Comparison of ENCODE assay signal across 8 mouse cellular contexts in genomic region chr10:4712061-4712908, GRCm38 (mm10).
DNase-seq lines count a peak whose midpoint lies in the region; ATAC-seq and TF ChIP-seq lines count a peak whose summit lies in the region.

No protein-coding gene starts in this region.

- H3K9me3 ChIP-seq in heart, embryonic 12.5 days (replicated peaks), result no peaks in the 10 kb centered on the region
- H3K9me3 ChIP-seq in embryonic facial prominence, embryonic 15.5 days (replicated peaks), result no peaks in the 10 kb centered on the region
- H3K9me3 ChIP-seq in intestine, postnatal 0 days (ENCODE audit: control insufficient read depth), result no peaks in the 10 kb centered on the region
- peaks cover 5% of the 10 kb centered on the region; the same call in 1 of the 2 replicates for H3K9me3 ChIP-seq in megakaryocyte, embryonic 14.5 days

- H3K4me3 ChIP-seq in heart, embryonic 12.5 days, result peak overlapping the region; percentile 58
- H3K4me3 ChIP-seq in embryonic facial prominence, embryonic 15.5 days (replicated peaks), result peak overlapping the region; percentile 42
- peak overlapping the region; percentile 52 for H3K4me3 ChIP-seq in intestine, postnatal 0 days (ENCODE audit: low read depth, low read length)
- peak overlapping the region; percentile 90 for H3K4me3 ChIP-seq in megakaryocyte, embryonic 14.5 days (replicated peaks)
- H3K4me3 ChIP-seq in small intestine, adult 2 months (ENCODE audit: low read depth, low read length), result peak overlapping the region; percentile 47

- peak overlapping the region; percentile 93 for H3K4me2 ChIP-seq in heart, embryonic 12.5 days
- peak overlapping the region; percentile 81 for H3K4me2 ChIP-seq in embryonic facial prominence, embryonic 15.5 days (replicated peaks)
- H3K4me2 ChIP-seq in intestine, postnatal 0 days (replicated peaks; ENCODE audit: low read depth), result peak overlapping the region; percentile 88

- no peak for TF ChIP-seq POLR2A in small intestine, adult 2 months (IDR thresholded peaks at IDR 0.05; ENCODE audit: low read depth, low read length)

- H3K9ac ChIP-seq in heart, embryonic 12.5 days, result peak overlapping the region; percentile 68
- H3K9ac ChIP-seq in embryonic facial prominence, embryonic 15.5 days, result peak overlapping the region; percentile 23; the same call in 1 of the 2 replicates
- peak overlapping the region; percentile 37; the same call in 1 of the 2 replicates for H3K9ac ChIP-seq in intestine, postnatal 0 days (ENCODE audit: low read depth, low read length)

- WGBS in heart, embryonic 12.5 days, result under 1% methylated on average over 66 of the region's 68 CpGs
- 1% methylated on average over 54 of the region's 68 CpGs for WGBS in embryonic facial prominence, embryonic 15.5 days
- 2% methylated on average over 44 of the region's 68 CpGs for WGBS in intestine, postnatal 0 days
- 7% methylated on average over 68 of the region's 68 CpGs for WGBS in small intestine, adult 2 months

- peak; percentile 55; the same call in 1 of the 2 replicates for ATAC-seq in heart, embryonic 12.5 days (ENCODE audit: insufficient number of reproducible peaks, low FRiP score)
- ATAC-seq in embryonic facial prominence, embryonic 15.5 days (ENCODE audit: insufficient number of reproducible peaks, low FRiP score, low TSS enrichment, low read depth), result no peak
- ATAC-seq in intestine, postnatal 0 days, result 0 out of 2 replicates have a peak, but pooled peaks have one; percentile 31

- H3K36me3 ChIP-seq in heart, embryonic 12.5 days, result no peaks in the 10 kb centered on the region
- no peaks in the 10 kb centered on the region for H3K36me3 ChIP-seq in embryonic facial prominence, embryonic 15.5 days
- H3K36me3 ChIP-seq in intestine, postnatal 0 days (ENCODE audit: control insufficient read depth, insufficient read depth), result no peaks in the 10 kb centered on the region
- H3K36me3 ChIP-seq in megakaryocyte, embryonic 14.5 days (replicated peaks; ENCODE audit: low read length), result no peaks in the 10 kb centered on the region
- H3K36me3 ChIP-seq in small intestine, adult 2 months (ENCODE audit: control insufficient read depth, insufficient read depth, low read length), result no peaks in the 10 kb centered on the region

- peak; percentile 26 for TF ChIP-seq CTCF in intestine, postnatal 0 days (IDR thresholded peaks at IDR 0.05; ENCODE audit: low read depth)
- no peak for TF ChIP-seq CTCF in small intestine, adult 2 months (IDR thresholded peaks at IDR 0.05; ENCODE audit: extremely low read depth, insufficient read length, insufficient replicate concordance, low read depth, low read length)

- peaks cover 37% of the 10 kb centered on the region for H3K27me3 ChIP-seq in heart, embryonic 12.5 days (replicated peaks)
- peaks cover 42% of the 10 kb centered on the region for H3K27me3 ChIP-seq in embryonic facial prominence, embryonic 15.5 days
- peaks cover 24% of the 10 kb centered on the region for H3K27me3 ChIP-seq in intestine, postnatal 0 days (replicated peaks; ENCODE audit: control insufficient read depth, insufficient read depth, low read length)
- peaks cover 68% of the 10 kb centered on the region for H3K27me3 ChIP-seq in megakaryocyte, embryonic 14.5 days (replicated peaks)
- H3K27me3 ChIP-seq in small intestine, adult 2 months (ENCODE audit: control insufficient read depth, insufficient read depth, low read length), result peaks cover 14% of the 10 kb centered on the region

- DNase-seq in heart, postnatal 10 days, result no peak
- peak; percentile 34 to 50 for DNase-seq in adrenal gland, adult 18-20 months (ENCODE audit: low spot score in 2 of 2)
- no peak for DNase-seq in layer of hippocampus, adult 9-10 months (ENCODE audit: low spot score)

- H3K27ac ChIP-seq in heart, embryonic 12.5 days (ENCODE audit: poor library complexity, severe bottlenecking), result no peak overlapping the region
- H3K27ac ChIP-seq in embryonic facial prominence, embryonic 15.5 days (replicated peaks), result no peak overlapping the region
- no peak overlapping the region for H3K27ac ChIP-seq in intestine, postnatal 0 days (ENCODE audit: low read depth, low read length)
- H3K27ac ChIP-seq in small intestine, adult 2 months (ENCODE audit: insufficient read depth, low read depth, low read length), result no peak overlapping the region

- intact Hi-C loops in heart, postnatal 10 days (cut with DNase I), result no loop called here

- H3K4me1 ChIP-seq in heart, embryonic 12.5 days (replicated peaks), result peaks cover 22% of the 10 kb centered on the region
- peaks cover 13% of the 10 kb centered on the region for H3K4me1 ChIP-seq in embryonic facial prominence, embryonic 15.5 days
- H3K4me1 ChIP-seq in intestine, postnatal 0 days (replicated peaks; ENCODE audit: control insufficient read depth, insufficient read depth, low read length), result no peaks in the 10 kb centered on the region
- peaks cover 20% of the 10 kb centered on the region for H3K4me1 ChIP-seq in megakaryocyte, embryonic 14.5 days
- H3K4me1 ChIP-seq in small intestine, adult 2 months (ENCODE audit: control insufficient read depth, insufficient read depth, insufficient read length, low read length), result no peaks in the 10 kb centered on the region

Comparison
In these comparisons a context has a peak if more than half of its experiments do, and no peak if none do; other contexts are left out.
1. DNase-seq: peak in adrenal gland, adult 18-20 months (2 of 2); none in heart, postnatal 10 days (0 of 2) and layer of hippocampus, adult 9-10 months (single experiment).
2. Peak in every context shown above with its lines, with median percentiles within 50 percentile points of each other: H3K4me2 ChIP-seq, H3K4me3 ChIP-seq and H3K9ac ChIP-seq.